Mouse (Mus musculus): ENCODE measurements around the gene Dido1. TPM values are rescaled to one million over a fixed set of nuclear protein-coding genes. Genes with fewer than 3 reads are reported as not detected.

The Dido1 gene
- polyA plus RNA-seq (2012; rRNA removed): 2.6 and 3.7 TPM in 2 replicates

GRCm38 (mm10) chr2:180709923-180710272, at the start of gene Dido1, which contains the start of gene Gid8:
TSS of gene Dido1 (minus strand) at chr2:180709999.
TSS of gene Gid8 (plus strand) at chr2:180710117.

GRCm38 (mm10) chr2:180724585-180725413, 15.0 kb upstream of the Dido1 start, which contains the start of gene Slc17a9:
TSS of gene Slc17a9 (plus strand) at chr2:180725263.

GRCm38 (mm10) chr2:180642555-180643260, 67.1 kb downstream of the Dido1 start, which contains the start of gene Tcfl5:
TSS of gene Tcfl5 (minus strand) at chr2:180642708.

Other genes with a start within 250 kb of the Dido1 start
- 0.13 TPM in 2 replicates for gene Ntsr1, start 210.0 kb downstream of the Dido1 start, polyA plus RNA-seq (2012; rRNA removed)
- gene Mrgbp, start 128.7 kb downstream of the Dido1 start, polyA plus RNA-seq (2012; rRNA removed): 11.4 and 14.6 TPM in 2 replicates
- 8.5 TPM in 2 replicates for gene Ogfr, start 120.8 kb downstream of the Dido1 start, polyA plus RNA-seq (2012; rRNA removed)
- 0.77 and 1.5 TPM in 2 replicates for gene Col9a3, start 112.2 kb downstream of the Dido1 start, polyA plus RNA-seq (2012; rRNA removed)
- gene Tcfl5, start 67.3 kb downstream of the Dido1 start, polyA plus RNA-seq (2012; rRNA removed): 0.09 TPM in 1 of 2 replicates, not detected in the other
- gene Gid8, start 118 bp upstream of the Dido1 start, polyA plus RNA-seq (2012; rRNA removed): 11.6 and 12.9 TPM in 2 replicates
- 11.7 and 12.3 TPM in 2 replicates for gene Slc17a9, start 15.3 kb upstream of the Dido1 start, polyA plus RNA-seq (2012; rRNA removed)
- not detected in 2 replicates for gene Bhlhe23, start 66.9 kb upstream of the Dido1 start, polyA plus RNA-seq (2012; rRNA removed)
- gene Ythdf1, start 210.9 kb upstream of the Dido1 start, polyA plus RNA-seq (2012; rRNA removed): 5.8 and 12.1 TPM in 2 replicates
- not detected in 2 replicates for gene Birc7, start 219.0 kb upstream of the Dido1 start, polyA plus RNA-seq (2012; rRNA removed)
- gene Nkain4, start 244.7 kb upstream of the Dido1 start, polyA plus RNA-seq (2012; rRNA removed): 6.1 and 8.3 TPM in 2 replicates

Measured in stomach, adult 2 months (tissue).